Mouse (Mus musculus) adrenal gland, adult (tissue): Measurements from ENCODE around the gene Olfr198.
A peak's percentile ranks its signal among the peaks of the same experiment; 100 is the strongest.
"Not testable (repeated sequence)": the region's sequence is repeated elsewhere in the genome, so short reads cannot be mapped to it uniquely, and the experiment has no call there.

ENCODE experiments used
- DNase-seq, 2 experiments: peaks; one replicate each; pipeline ENCODE4 v3.0.0; 2022 to 2023; ENCODE audit warnings: low spot score in 1 of 2; ENCODE audit not compliant: inconsistent age in 2 of 2

Gene Olfr198

GRCm38 (mm10) chr16:59203433-59203832 lies at the start of gene Olfr198:
TSS of gene Olfr198 (minus strand) at chr16:59203533.
- not testable (repeated sequence) for DNase-seq

GRCm38 (mm10) chr16:59249684-59250083 lies 46.4 kb upstream of the Olfr198 start:
- no peak for DNase-seq

GRCm38 (mm10) chr16:59219667-59220066 lies 16.3 kb upstream of the Olfr198 start, which contains the start of gene Olfr199:
TSS of gene Olfr199 (minus strand) at chr16:59219767.
- DNase-seq: not testable (repeated sequence)

- not testable (repeated sequence) for DNase-seq
These were observed 14.5 kb upstream of the Olfr198 start for GRCm38 (mm10) chr16:59217861-59218260.

GRCm38 (mm10) chr16:59170354-59170753 lies 33.0 kb downstream of the Olfr198 start, which contains the start of gene Olfr196:
TSS of gene Olfr196 (minus strand) at chr16:59170454.
- DNase-seq: no peak

- DNase-seq: peak in 1 of 2 experiments; percentile 56
These were observed 51.3 kb downstream of the Olfr198 start for GRCm38 (mm10) chr16:59151996-59152395.
